Mouse (Mus musculus): Measurements from ENCODE around the gene Efcc1. TPM values are rescaled to one million over a fixed set of nuclear protein-coding genes. Genes with fewer than 3 reads are reported as not detected.

Efcc1 gene
- polyA plus RNA-seq, 1 experiment from 2014 or later = 8.0 TPM

- DNase-seq (ENCODE audit: low spot score) (no peak), ATAC-seq (ENCODE audit: low FRiP score) (no peak)
- Histone ChIP-seq H3K4me1 (replicated peaks; ENCODE audit: control insufficient read depth, insufficient read depth, low read length) (no peaks in the 10 kb centered on the region), H3K36me3 (replicated peaks; ENCODE audit: control insufficient read depth, insufficient read depth) (no peaks in the 10 kb centered on the region), H3K4me2 (replicated peaks) (no peak overlapping the region), H3K9ac (no peak overlapping the region), H3K27ac (no peak overlapping the region), H3K4me3 (replicated peaks; ENCODE audit: low read length) (no peak overlapping the region), H3K9me3 (ENCODE audit: control insufficient read depth, low read length) (no peaks in the 10 kb centered on the region), H3K27me3 (ENCODE audit: control insufficient read depth, insufficient read depth, low read length) (no peaks in the 10 kb centered on the region)
These were observed 9.8 kb downstream of the Efcc1 start for GRCm38 (mm10) chr6:87740496-87740895.

GRCm38 (mm10) chr6:87741978-87742377 is 11.3 kb downstream of the Efcc1 start:
- DNase-seq (ENCODE audit: low spot score) (no peak), ATAC-seq (ENCODE audit: low FRiP score) (no peak)
- no peaks in the 10 kb centered on the region for H3K4me1 ChIP-seq (replicated peaks; ENCODE audit: control insufficient read depth, insufficient read depth, low read length)
- no peak overlapping the region for H3K9ac ChIP-seq
- H3K4me2 ChIP-seq (replicated peaks) = no peak overlapping the region
- H3K4me3 ChIP-seq (replicated peaks; ENCODE audit: low read length) = no peak overlapping the region
- no peaks in the 10 kb centered on the region for H3K27me3 ChIP-seq (ENCODE audit: control insufficient read depth, insufficient read depth, low read length)
- 95% methylated on average over 8 of the region's 8 CpGs for WGBS
- no peaks in the 10 kb centered on the region for H3K36me3 ChIP-seq (replicated peaks; ENCODE audit: control insufficient read depth, insufficient read depth)
- no peak overlapping the region for H3K27ac ChIP-seq
- H3K9me3 ChIP-seq (ENCODE audit: control insufficient read depth, low read length) = no peaks in the 10 kb centered on the region

- H3K4me3 ChIP-seq (replicated peaks; ENCODE audit: low read length) = no peak overlapping the region
- H3K36me3 ChIP-seq (replicated peaks; ENCODE audit: control insufficient read depth, insufficient read depth) = no peaks in the 10 kb centered on the region
- H3K4me2 ChIP-seq (replicated peaks) = no peak overlapping the region
- H3K4me1 ChIP-seq (replicated peaks; ENCODE audit: control insufficient read depth, insufficient read depth, low read length) = no peaks in the 10 kb centered on the region
- no peak for ATAC-seq (ENCODE audit: low FRiP score)
- H3K9me3 ChIP-seq (ENCODE audit: control insufficient read depth, low read length) = no peaks in the 10 kb centered on the region
- no peak for DNase-seq (ENCODE audit: low spot score)
- H3K27me3 ChIP-seq (ENCODE audit: control insufficient read depth, insufficient read depth, low read length) = no peaks in the 10 kb centered on the region
- H3K9ac ChIP-seq = no peak overlapping the region
- H3K27ac ChIP-seq = no peak overlapping the region
- WGBS = 81% methylated on average over 5 of the region's 5 CpGs
These were observed 12.1 kb downstream of the Efcc1 start for GRCm38 (mm10) chr6:87742804-87743203.

- Histone ChIP-seq H3K4me3 (replicated peaks; ENCODE audit: low read length) (no peak overlapping the region), H3K9ac (no peak overlapping the region), H3K27me3 (ENCODE audit: control insufficient read depth, insufficient read depth, low read length) (no peaks in the 10 kb centered on the region), H3K9me3 (ENCODE audit: control insufficient read depth, low read length) (no peaks in the 10 kb centered on the region), H3K4me1 (replicated peaks; ENCODE audit: control insufficient read depth, insufficient read depth, low read length) (no peaks in the 10 kb centered on the region), H3K36me3 (replicated peaks; ENCODE audit: control insufficient read depth, insufficient read depth) (no peaks in the 10 kb centered on the region), H3K27ac (no peak overlapping the region), H3K4me2 (replicated peaks) (no peak overlapping the region)
- 72% methylated on average over 5 of the region's 5 CpGs for WGBS
- no peak for DNase-seq (ENCODE audit: low spot score)
- ATAC-seq (ENCODE audit: low FRiP score) = no peak
These were observed 12.6 kb downstream of the Efcc1 start for GRCm38 (mm10) chr6:87743281-87743680.

GRCm38 (mm10) chr6:87744632-87745031 is 14.0 kb downstream of the Efcc1 start:
- Histone ChIP-seq H3K4me2 (replicated peaks) (no peak overlapping the region), H3K4me1 (replicated peaks; ENCODE audit: control insufficient read depth, insufficient read depth, low read length) (no peaks in the 10 kb centered on the region), H3K4me3 (replicated peaks; ENCODE audit: low read length) (no peak overlapping the region), H3K36me3 (replicated peaks; ENCODE audit: control insufficient read depth, insufficient read depth) (no peaks in the 10 kb centered on the region), H3K9me3 (ENCODE audit: control insufficient read depth, low read length) (no peaks in the 10 kb centered on the region), H3K9ac (no peak overlapping the region), H3K27ac (no peak overlapping the region), H3K27me3 (ENCODE audit: control insufficient read depth, insufficient read depth, low read length) (no peaks in the 10 kb centered on the region)
- no peak for DNase-seq (ENCODE audit: low spot score)
- no peak for ATAC-seq (ENCODE audit: low FRiP score)
- 95% methylated on average over 3 of the region's 3 CpGs for WGBS

GRCm38 (mm10) chr6:87745301-87745700 is 14.6 kb downstream of the Efcc1 start:
- H3K9me3 ChIP-seq (ENCODE audit: control insufficient read depth, low read length) = no peaks in the 10 kb centered on the region
- H3K4me2 ChIP-seq (replicated peaks) = no peak overlapping the region
- H3K27ac ChIP-seq = no peak overlapping the region
- H3K4me3 ChIP-seq (replicated peaks; ENCODE audit: low read length) = no peak overlapping the region
- H3K27me3 ChIP-seq (ENCODE audit: control insufficient read depth, insufficient read depth, low read length) = no peaks in the 10 kb centered on the region
- 39% methylated on average over 1 of the region's 1 CpGs for WGBS
- H3K9ac ChIP-seq = no peak overlapping the region
- no peaks in the 10 kb centered on the region for H3K4me1 ChIP-seq (replicated peaks; ENCODE audit: control insufficient read depth, insufficient read depth, low read length)
- H3K36me3 ChIP-seq (replicated peaks; ENCODE audit: control insufficient read depth, insufficient read depth) = no peaks in the 10 kb centered on the region
- ATAC-seq (ENCODE audit: low FRiP score) (no peak), DNase-seq (ENCODE audit: low spot score) (no peak)

- Histone ChIP-seq H3K27ac (no peak overlapping the region), H3K9ac (no peak overlapping the region), H3K4me1 (replicated peaks; ENCODE audit: control insufficient read depth, insufficient read depth, low read length) (no peaks in the 10 kb centered on the region), H3K36me3 (replicated peaks; ENCODE audit: control insufficient read depth, insufficient read depth) (no peaks in the 10 kb centered on the region), H3K27me3 (ENCODE audit: control insufficient read depth, insufficient read depth, low read length) (no peaks in the 10 kb centered on the region), H3K9me3 (ENCODE audit: control insufficient read depth, low read length) (no peaks in the 10 kb centered on the region), H3K4me2 (replicated peaks) (no peak overlapping the region), H3K4me3 (replicated peaks; ENCODE audit: low read length) (no peak overlapping the region)
- WGBS = 77% methylated on average over 3 of the region's 3 CpGs
- ATAC-seq (ENCODE audit: low FRiP score) (no peak), DNase-seq (ENCODE audit: low spot score) (no peak)
These were observed 15.4 kb downstream of the Efcc1 start for GRCm38 (mm10) chr6:87746059-87746458.

GRCm38 (mm10) chr6:87746849-87747248 is 16.2 kb downstream of the Efcc1 start:
- Histone ChIP-seq H3K27me3 (ENCODE audit: control insufficient read depth, insufficient read depth, low read length) (no peaks in the 10 kb centered on the region), H3K4me1 (replicated peaks; ENCODE audit: control insufficient read depth, insufficient read depth, low read length) (no peaks in the 10 kb centered on the region), H3K4me2 (replicated peaks) (no peak overlapping the region), H3K27ac (no peak overlapping the region), H3K9ac (no peak overlapping the region), H3K4me3 (replicated peaks; ENCODE audit: low read length) (no peak overlapping the region), H3K9me3 (ENCODE audit: control insufficient read depth, low read length) (no peaks in the 10 kb centered on the region), H3K36me3 (replicated peaks; ENCODE audit: control insufficient read depth, insufficient read depth) (no peaks in the 10 kb centered on the region)
- whole genome bisulfite sequencing = 79% methylated on average over 2 of the region's 2 CpGs
- ATAC-seq (ENCODE audit: low FRiP score) (no peak), DNase-seq (ENCODE audit: low spot score) (no peak)

GRCm38 (mm10) chr6:87748078-87748477 is 17.4 kb downstream of the Efcc1 start:
- Histone ChIP-seq H3K4me2 (replicated peaks) (no peak overlapping the region), H3K36me3 (replicated peaks; ENCODE audit: control insufficient read depth, insufficient read depth) (no peaks in the 10 kb centered on the region), H3K27me3 (ENCODE audit: control insufficient read depth, insufficient read depth, low read length) (no peaks in the 10 kb centered on the region), H3K4me3 (replicated peaks; ENCODE audit: low read length) (no peak overlapping the region), H3K4me1 (replicated peaks; ENCODE audit: control insufficient read depth, insufficient read depth, low read length) (no peaks in the 10 kb centered on the region), H3K27ac (no peak overlapping the region), H3K9me3 (ENCODE audit: control insufficient read depth, low read length) (no peaks in the 10 kb centered on the region), H3K9ac (no peak overlapping the region)
- WGBS = 93% methylated on average over 2 of the region's 2 CpGs
- ATAC-seq (ENCODE audit: low FRiP score) (no peak), DNase-seq (ENCODE audit: low spot score) (no peak)

- Histone ChIP-seq H3K36me3 (replicated peaks; ENCODE audit: control insufficient read depth, insufficient read depth) (no peaks in the 10 kb centered on the region), H3K4me3 (replicated peaks; ENCODE audit: low read length) (no peak overlapping the region), H3K9ac (no peak overlapping the region), H3K9me3 (ENCODE audit: control insufficient read depth, low read length) (no peaks in the 10 kb centered on the region), H3K4me1 (replicated peaks; ENCODE audit: control insufficient read depth, insufficient read depth, low read length) (no peaks in the 10 kb centered on the region), H3K4me2 (replicated peaks) (no peak overlapping the region), H3K27me3 (ENCODE audit: control insufficient read depth, insufficient read depth, low read length) (no peaks in the 10 kb centered on the region), H3K27ac (no peak overlapping the region)
- 92% methylated on average over 6 of the region's 6 CpGs for WGBS
- no peak for DNase-seq (ENCODE audit: low spot score)
- no peak for ATAC-seq (ENCODE audit: low FRiP score)
These were observed 17.9 kb downstream of the Efcc1 start for GRCm38 (mm10) chr6:87748531-87748930.

Data from hindbrain, embryonic 14.5 days (tissue).